Mouse (Mus musculus): Measurements from ENCODE around the gene Zfp771. TPM values are rescaled to one million over a fixed set of nuclear protein-coding genes. Genes with fewer than 3 reads are reported as not detected.

The Zfp771 gene
- 14.6 TPM for polyA plus RNA-seq (2017; shearing (Covaris generic))

DNA sequence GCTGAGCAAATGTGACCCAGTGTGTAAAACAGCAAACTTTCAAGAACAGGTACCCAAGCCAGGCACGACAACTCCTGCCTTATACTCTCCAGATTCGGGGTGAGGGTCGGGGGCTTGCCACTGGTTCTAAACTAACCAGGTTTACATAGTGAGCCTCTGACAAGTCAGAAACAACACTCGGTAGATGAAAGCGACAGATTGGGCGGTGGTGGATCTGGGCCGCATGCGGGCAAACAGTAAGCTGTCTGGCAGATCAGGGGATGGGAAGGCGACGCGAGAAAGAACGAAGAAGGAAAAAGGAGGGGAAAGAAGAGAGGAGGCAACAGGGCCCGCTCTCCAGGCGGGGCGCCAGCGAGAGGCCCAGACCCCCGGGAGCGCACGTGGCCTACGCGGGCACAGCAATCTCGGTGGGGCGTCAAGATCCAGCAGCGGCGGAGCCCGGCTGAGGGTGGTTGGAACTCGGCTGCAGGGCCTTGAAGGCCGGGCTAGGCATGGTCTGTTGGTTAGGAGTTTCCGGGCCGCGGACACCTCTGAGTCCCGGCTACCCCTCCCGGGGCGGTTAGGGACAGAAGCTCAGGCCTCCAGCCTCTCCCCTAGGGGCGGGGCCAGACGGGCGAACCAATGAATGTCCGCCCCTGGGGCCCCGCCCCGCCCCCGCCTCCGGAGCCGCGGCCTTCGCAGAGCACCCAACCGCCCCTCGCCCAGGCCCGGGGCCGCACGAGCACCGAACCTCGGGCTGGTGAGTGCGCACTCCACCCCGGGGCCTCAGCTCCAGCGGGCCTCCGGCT, at the start of gene Zfp771:
Gene Zfp771, plus strand, starts transcription at position 405 of the 788 bp plus-strand sequence.

GRCm38 (mm10) chr7:127195544-127196295, 48.4 kb upstream of the Zfp771 start, which contains the start of gene Cd2bp2:
Gene Cd2bp2 (minus strand): TSS chr7:127196050.

GRCm38 (mm10) chr7:127208295-127208552, 35.9 kb upstream of the Zfp771 start, which contains the start of gene Tbc1d10b:
Gene Tbc1d10b (minus strand): TSS chr7:127208468.

DNA sequence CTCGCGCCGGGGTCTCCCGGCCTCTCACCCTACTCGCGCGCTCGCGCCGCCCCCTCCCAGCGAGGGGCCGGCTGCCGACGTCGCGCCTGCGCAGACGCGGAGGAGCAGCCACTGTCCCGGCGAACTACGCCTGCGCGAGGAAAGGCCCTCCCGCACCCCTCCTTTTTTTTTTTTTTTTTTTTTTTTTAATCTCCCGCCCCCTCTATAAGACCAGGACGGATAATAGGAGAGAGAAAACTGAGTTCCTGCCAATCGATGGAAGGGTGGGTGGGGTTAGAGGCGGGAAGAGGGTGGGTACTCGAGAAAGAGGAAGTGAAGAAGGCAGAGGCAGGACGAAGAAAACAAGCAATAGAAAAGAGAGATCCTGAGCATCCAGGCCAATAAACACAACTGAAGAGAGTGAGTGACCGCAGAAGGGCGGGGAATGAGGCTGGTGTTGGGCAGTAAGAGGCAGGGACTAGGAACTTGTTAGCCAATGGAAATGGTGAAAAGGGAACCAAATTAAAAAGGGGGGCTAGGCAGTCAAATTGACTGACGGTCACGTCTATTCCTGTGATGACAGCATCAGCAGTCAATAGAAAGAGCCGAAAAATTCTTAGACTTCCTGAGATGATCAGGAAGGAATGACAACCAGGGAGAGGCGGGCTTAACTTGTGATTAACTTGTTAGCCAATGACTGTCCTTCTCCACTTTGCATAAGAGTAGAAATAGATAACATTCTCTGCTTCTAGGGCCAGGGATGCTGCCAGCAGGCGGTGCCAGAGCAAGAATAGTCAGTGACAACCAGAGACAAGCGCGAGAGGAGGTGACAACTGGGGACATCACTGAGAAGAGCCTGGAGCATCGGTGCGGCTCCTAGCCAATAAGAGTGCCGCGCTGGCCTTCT, 35.3 kb upstream of the Zfp771 start, which contains the start of gene Mylpf:
Gene Mylpf, plus strand, starts transcription at position 338 of the 886 bp plus-strand sequence.

GRCm38 (mm10) chr7:127232622-127233367, 11.3 kb upstream of the Zfp771 start, which contains the start of the genes Zfp553 and Sept1:
Gene Zfp553 (plus strand): TSS chr7:127233061.
Gene Sept1 (minus strand): TSS chr7:127233130.

GRCm38 (mm10) chr7:127260309-127261111, 16.4 kb downstream of the Zfp771 start, which contains the start of gene Dctpp1:
Gene Dctpp1 (minus strand): TSS chr7:127260709.

GRCm38 (mm10) chr7:127273925-127274789, 30.1 kb downstream of the Zfp771 start, which contains the start of gene Sephs2:
Gene Sephs2 (minus strand): TSS chr7:127274055.

DNA sequence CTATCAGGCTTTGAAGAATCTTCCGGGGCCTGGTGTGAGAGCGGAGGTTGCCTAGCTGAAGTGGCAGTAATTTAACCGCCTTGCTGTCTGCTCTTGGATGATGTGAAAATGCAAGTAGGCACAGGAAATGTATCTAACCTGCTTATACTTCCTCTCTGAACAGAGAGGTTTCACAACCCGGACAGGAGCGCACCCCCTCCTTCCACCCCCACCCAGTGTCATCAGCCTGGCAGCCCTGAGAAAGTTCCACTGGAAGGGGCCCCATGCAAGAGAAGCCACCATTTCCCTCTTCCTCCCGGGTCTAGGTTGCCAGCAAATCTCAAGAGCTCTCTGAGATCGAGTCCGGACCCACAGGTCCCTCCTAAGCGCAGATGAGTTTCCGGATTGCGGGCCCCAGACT, 52.0 kb downstream of the Zfp771 start, which contains the start of gene Itgal:
Gene Itgal, plus strand, starts transcription at position 163 of the 400 bp plus-strand sequence.

Other genes starting within 250 kb of the Zfp771 start
- 39.6 TPM for gene Mvp, start 229.7 kb upstream of the Zfp771 start, polyA plus RNA-seq (2017; shearing (Covaris generic))
- 1.6 TPM for gene Pagr1b, start 227.8 kb upstream of the Zfp771 start, polyA plus RNA-seq (2017; shearing (Covaris generic))
- gene Pagr1a, start 226.9 kb upstream of the Zfp771 start, polyA plus RNA-seq (2017; shearing (Covaris generic)), result 122 TPM
- gene Gm42742, start 223.2 kb upstream of the Zfp771 start, polyA plus RNA-seq (2017; shearing (Covaris generic)), result 42.9 TPM
- gene Prrt2, start 223.1 kb upstream of the Zfp771 start, polyA plus RNA-seq (2017; shearing (Covaris generic)), result 14.4 TPM
- gene Maz, start 217.2 kb upstream of the Zfp771 start, polyA plus RNA-seq (2017; shearing (Covaris generic)), result 176 TPM
- gene Kif22, start 201.8 kb upstream of the Zfp771 start, polyA plus RNA-seq (2017; shearing (Covaris generic)), result 10.7 TPM
- not detected for gene Zg16, start 156.9 kb upstream of the Zfp771 start, polyA plus RNA-seq (2017; shearing (Covaris generic))
- 327 TPM for gene AI467606, start 152.9 kb upstream of the Zfp771 start, polyA plus RNA-seq (2017; shearing (Covaris generic))
- 25.5 TPM for gene Qprt, start 122.0 kb upstream of the Zfp771 start, polyA plus RNA-seq (2017; shearing (Covaris generic))
- gene Spn, start 106.5 kb upstream of the Zfp771 start, polyA plus RNA-seq (2017; shearing (Covaris generic)), result 77.9 TPM
- 62.4 TPM for gene Cd2bp2, start 48.2 kb upstream of the Zfp771 start, polyA plus RNA-seq (2017; shearing (Covaris generic))
- gene Tbc1d10b, start 35.8 kb upstream of the Zfp771 start, polyA plus RNA-seq (2017; shearing (Covaris generic)), result 73.5 TPM
- gene Mylpf, start 35.4 kb upstream of the Zfp771 start, polyA plus RNA-seq (2017; shearing (Covaris generic)), result 19.1 TPM
- 26.6 TPM for gene Zfp553, start 11.2 kb upstream of the Zfp771 start, polyA plus RNA-seq (2017; shearing (Covaris generic))
- 541 TPM for gene Sept1, start 11.1 kb upstream of the Zfp771 start, polyA plus RNA-seq (2017; shearing (Covaris generic))
- gene Dctpp1, start 16.4 kb downstream of the Zfp771 start, polyA plus RNA-seq (2017; shearing (Covaris generic)), result 38.6 TPM
- gene Sephs2, start 29.8 kb downstream of the Zfp771 start, polyA plus RNA-seq (2017; shearing (Covaris generic)), result 43.1 TPM
- gene Itgal, start 52.0 kb downstream of the Zfp771 start, polyA plus RNA-seq (2017; shearing (Covaris generic)), result 276 TPM
- gene Zfp768, start 101.3 kb downstream of the Zfp771 start, polyA plus RNA-seq (2017; shearing (Covaris generic)), result 0.32 TPM
- 16.9 TPM for gene Zfp747, start 131.8 kb downstream of the Zfp771 start, polyA plus RNA-seq (2017; shearing (Covaris generic))
- 7.8 TPM for gene 9130019O22Rik, start 142.9 kb downstream of the Zfp771 start, polyA plus RNA-seq (2017; shearing (Covaris generic))
- gene E430018J23Rik, start 149.4 kb downstream of the Zfp771 start, polyA plus RNA-seq (2017; shearing (Covaris generic)), result 7.1 TPM
- 13.6 TPM for gene Zfp764, start 162.5 kb downstream of the Zfp771 start, polyA plus RNA-seq (2017; shearing (Covaris generic))
- gene Zfp688, start 177.8 kb downstream of the Zfp771 start, polyA plus RNA-seq (2017; shearing (Covaris generic)), result 49.9 TPM
- gene Zfp689, start 204.9 kb downstream of the Zfp771 start, polyA plus RNA-seq (2017; shearing (Covaris generic)), result 10.2 TPM
- 135 TPM for gene Prr14, start 215.3 kb downstream of the Zfp771 start, polyA plus RNA-seq (2017; shearing (Covaris generic))
- gene Fbrs, start 234.9 kb downstream of the Zfp771 start, polyA plus RNA-seq (2017; shearing (Covaris generic)), result 17.4 TPM